Mouse (Mus musculus) neural tube, embryonic 13.5 days (tissue): ENCODE data around the gene Slc7a6os. TPM values are rescaled to one million over a fixed set of nuclear protein-coding genes. Genes with fewer than 3 reads are reported as not detected.

Source experiments
- polyA plus RNA-seq: library from polyadenylated mRNA; unstranded; fragments of >200 nt; fragmentation: Nextera tagmentation; extraction: Ambion mirVana; gene quantifications from 2 replicates; pipeline ENCODE4 v1.2.1, GENCODE M21; 2015

The Slc7a6os gene
- polyA plus RNA-seq, 1 experiment from 2014 or later: 37.7 TPM

Other genes with a start within 250 kb of the Slc7a6os start
- gene Slc12a4, start 244.8 kb downstream of the Slc7a6os start, polyA plus RNA-seq: 8.7 and 11.0 TPM in 2 replicates
- not detected in 2 replicates for gene Dpep3, start 231.5 kb downstream of the Slc7a6os start, polyA plus RNA-seq
- gene Dus2, start 219.6 kb downstream of the Slc7a6os start, polyA plus RNA-seq: 21.5 and 23.1 TPM in 2 replicates
- gene Dpep2nb, start 205.0 kb downstream of the Slc7a6os start, polyA plus RNA-seq: 0.24 TPM in 1 of 2 replicates, not detected in the other
- 20.7 and 22.2 TPM in 2 replicates for gene Ddx28, start 199.1 kb downstream of the Slc7a6os start, polyA plus RNA-seq
- 4.1 and 4.2 TPM in 2 replicates for gene Nfatc3, start 152.1 kb downstream of the Slc7a6os start, polyA plus RNA-seq
- gene Esrp2, start 74.0 kb downstream of the Slc7a6os start, polyA plus RNA-seq: 0.34 and 1.3 TPM in 2 replicates
- gene Pla2g15, start 60.5 kb downstream of the Slc7a6os start, polyA plus RNA-seq: 18.1 and 18.8 TPM in 2 replicates
- 67.3 and 72.5 TPM in 2 replicates for gene Slc7a6, start 42.1 kb downstream of the Slc7a6os start, polyA plus RNA-seq
- 54.2 and 58.5 TPM in 2 replicates for gene Prmt7, start within 50 bp of the Slc7a6os start, polyA plus RNA-seq
- 39.4 and 40.2 TPM in 2 replicates for gene Smpd3, start 127.1 kb upstream of the Slc7a6os start, polyA plus RNA-seq
- 36.7 and 37.3 TPM in 2 replicates for gene Zfp90, start 204.4 kb upstream of the Slc7a6os start, polyA plus RNA-seq